Mouse (Mus musculus) layer of hippocampus, postnatal 14 days (tissue): Measurements from ENCODE around the gene Hacd3. TPM values are rescaled to one million over a fixed set of nuclear protein-coding genes. Genes with fewer than 3 reads are reported as not detected.
A peak's percentile ranks its signal among the peaks of the same experiment; 100 is the strongest.
"Not testable (repeated sequence)": the region's sequence is repeated elsewhere in the genome, so short reads cannot be mapped to it uniquely, and the experiment has no call there.

Source experiments
- DNase-seq, 2 experiments: peaks; one replicate each; pipeline ENCODE4 v3.0.0; 2021 to 2022; ENCODE audit warnings: low spot score in 2 of 2, mixed read lengths in 1 of 2
- total RNA-seq, 2 experiments: library from RNA; stranded (reverse); gene quantifications; 2 replicates each; pipeline ENCODE4 v1.2.3; 2021

Hacd3 gene
- total RNA-seq, 2 experiments from 2014 or later = 161 to 165 TPM

- DNase-seq = no peak
Observed at GRCm38 (mm10) chr9:65017896-65018295, 3.6 kb downstream of the Hacd3 start.

GRCm38 (mm10) chr9:65016978-65017827 is 4.3 kb downstream of the Hacd3 start:
- no peak for DNase-seq

GRCm38 (mm10) chr9:65016241-65016977 is 5.1 kb downstream of the Hacd3 start:
- no peak for DNase-seq

GRCm38 (mm10) chr9:65015461-65016222 is 5.9 kb downstream of the Hacd3 start:
- DNase-seq = peak in 1 of 2 experiments; percentile 24

- DNase-seq = no peak
Observed at GRCm38 (mm10) chr9:65011304-65011703, 10.2 kb downstream of the Hacd3 start.

- DNase-seq = no peak
Observed at GRCm38 (mm10) chr9:65010632-65011031, 10.9 kb downstream of the Hacd3 start.

GRCm38 (mm10) chr9:65005737-65006136 is 15.8 kb downstream of the Hacd3 start:
- DNase-seq = no peak

GRCm38 (mm10) chr9:65001481-65001880 is 20.0 kb downstream of the Hacd3 start:
- no peak for DNase-seq

GRCm38 (mm10) chr9:64995464-64995863 is 26.0 kb downstream of the Hacd3 start:
- not testable (repeated sequence) for DNase-seq

- no peak for DNase-seq
Observed at GRCm38 (mm10) chr9:64990291-64990690, 31.2 kb downstream of the Hacd3 start.

GRCm38 (mm10) chr9:64988443-64988842 is 33.0 kb downstream of the Hacd3 start:
- DNase-seq = no peak

GRCm38 (mm10) chr9:64987651-64988050 is 33.8 kb downstream of the Hacd3 start:
- no peak for DNase-seq

- DNase-seq = no peak
Observed at GRCm38 (mm10) chr9:64985807-64986206, 35.7 kb downstream of the Hacd3 start.

GRCm38 (mm10) chr9:64985037-64985794 is 36.3 kb downstream of the Hacd3 start:
- DNase-seq = no peak

- no peak for DNase-seq
Observed at GRCm38 (mm10) chr9:64981904-64982303, 39.6 kb downstream of the Hacd3 start.

GRCm38 (mm10) chr9:64980548-64980947 is 40.9 kb downstream of the Hacd3 start:
- no peak for DNase-seq

- DNase-seq = no peak
Observed at GRCm38 (mm10) chr9:64960978-64961320, 60.5 kb downstream of the Hacd3 start.

- peak; percentile 96 to 98 for DNase-seq
Observed at GRCm38 (mm10) chr9:64960117-64960977, 61.1 kb downstream of the Hacd3 start, which contains the start of gene Ints14. TSS of gene Ints14 (plus strand) at chr9:64960905.

GRCm38 (mm10) chr9:64957276-64957675 is 64.2 kb downstream of the Hacd3 start:
- DNase-seq = no peak

- DNase-seq = peak in 1 of 2 experiments; percentile 57
Observed at GRCm38 (mm10) chr9:64956337-64956736, 65.2 kb downstream of the Hacd3 start.
